Mouse (Mus musculus): Measurements from ENCODE around the gene Cyb561a3.

DNA sequence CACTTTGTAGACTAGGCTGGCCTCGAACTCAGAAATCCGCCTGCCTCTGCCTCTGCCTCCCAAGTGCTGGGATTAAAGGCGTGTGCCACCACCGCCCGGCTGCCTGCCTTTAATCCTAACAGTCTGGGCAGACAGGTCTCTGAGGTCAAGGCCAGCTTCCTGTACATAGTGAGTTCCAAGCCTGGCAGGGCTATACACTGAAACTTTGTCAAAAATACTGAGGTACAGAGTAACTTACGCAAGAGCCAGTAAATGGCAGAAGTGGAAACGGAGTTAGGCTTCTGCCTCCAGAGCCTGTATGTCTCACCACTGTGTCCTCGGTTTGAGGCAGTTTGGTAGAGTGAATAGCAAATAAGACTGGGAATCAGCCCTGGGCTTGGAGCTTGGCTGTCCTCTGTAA lies 10.3 kb downstream of the Cyb561a3 start:
- TF ChIP-seq CTCF (IDR thresholded peaks at IDR 0.05 in 2 of 3, conservative IDR thresholded peaks at IDR 0.05 in 1 of 3; ENCODE audit: control insufficient read depth in 1 of 3, insufficient read depth in 1 of 3, low read depth in 2 of 3, low read length in 3 of 3, poor library complexity in 1 of 3, severe bottlenecking in 1 of 3) (no peak), BHLHE40 (IDR thresholded peaks at IDR 0.05; ENCODE audit: borderline replicate concordance, low read depth, low read length) (no peak), HCFC1 (IDR thresholded peaks at IDR 0.05; ENCODE audit: low read depth, low read length) (no peak), KAT2A (conservative IDR thresholded peaks at IDR 0.05; ENCODE audit: low read depth, low read length) (no peak), POLR2A (IDR thresholded peaks at IDR 0.05; ENCODE audit: control insufficient read depth in 1 of 2, insufficient read depth in 1 of 2, low read depth in 1 of 2, low read length in 2 of 2, poor library complexity in 1 of 2) (no peak), JUND (IDR thresholded peaks at IDR 0.05; ENCODE audit: low read depth, low read length) (no peak)

Measured in MEL (cell line).